Mouse (Mus musculus) thymus, adult 2 months (tissue): ENCODE results near the gene Shb. TPM values are rescaled to one million over a fixed set of nuclear protein-coding genes. Genes with fewer than 3 reads are reported as not detected.

Experiments
- DNase-seq: peaks from one replicate; pipeline ENCODE4 v3.0.0; 2021
- H3K27ac ChIP-seq: fragments of 200-500 bp; 2 replicates; pipeline ENCODE4 v1.5.1; 2012; ENCODE audit warnings: low read length, control low read depth; ENCODE audit not compliant: control insufficient read depth, insufficient read depth
- H3K27me3 ChIP-seq: fragments of 200-500 bp; 2 replicates; pipeline ENCODE4 v1.6.1; 2012; ENCODE audit warnings: mild to moderate bottlenecking, low read length, moderate library complexity, mixed read lengths; ENCODE audit not compliant: control insufficient read depth, insufficient read depth
- H3K36me3 ChIP-seq: fragments of 200-500 bp; 2 replicates; pipeline ENCODE4 v1.6.1; 2012; ENCODE audit warnings: mild to moderate bottlenecking, low read length, moderate library complexity; ENCODE audit not compliant: control insufficient read depth, insufficient read depth
- H3K4me1 ChIP-seq: fragments of 200-500 bp; replicated peaks from 2 replicates; pipeline ENCODE4 v1.6.1; 2012; ENCODE audit warnings: low read length; ENCODE audit not compliant: control insufficient read depth, insufficient read depth
- H3K4me3 ChIP-seq: fragments of 200-500 bp; 2 replicates; pipeline ENCODE4 v1.5.1; 2012; ENCODE audit warnings: mild to moderate bottlenecking, low read length, control low read depth, moderate library complexity; ENCODE audit not compliant: control insufficient read depth, insufficient read depth
- CTCF ChIP-seq: fragments of 200-500 bp; IDR thresholded peaks from 2 replicates; pipeline ENCODE4 v1.5.1; 2012; ENCODE audit warnings: mild to moderate bottlenecking, control low read depth, low read length, moderate library complexity, borderline replicate concordance; ENCODE audit not compliant: control insufficient read depth, poor library complexity, insufficient read depth; ENCODE audit errors: extremely low read depth
- POLR2A ChIP-seq: fragments of 200-500 bp; IDR thresholded peaks from 2 replicates; pipeline ENCODE4 v1.6.1; 2012; ENCODE audit warnings: mild to moderate bottlenecking, low read length, control low read depth, moderate library complexity; ENCODE audit not compliant: control insufficient read depth, poor library complexity, insufficient read depth; ENCODE audit errors: extremely low read depth
- WGBS: fragments of 180-500 bp; shearing (Covaris S2); methylation state at CpG from one replicate; pipeline ENCODE4 v1.1.7; 2018; 5-methylcytosine and 5-hydroxymethylcytosine counted together
- polyA plus RNA-seq: library from polyadenylated mRNA; depleted of rRNA; stranded (reverse); fragments of >200 nt; gene quantifications from 2 replicates; pipeline ENCODE4 v1.2.3, GENCODE M21; 2012

Gene Shb
- polyA plus RNA-seq, 1 experiment, result 14.5 TPM

GRCm38 (mm10) chr4:45522956-45523355 is 9.3 kb downstream of the Shb start:
- no peak for DNase-seq
- H3K27ac ChIP-seq, result no peak overlapping the region
- no peaks in the 10 kb centered on the region for H3K27me3 ChIP-seq
- no peaks in the 10 kb centered on the region for H3K4me1 ChIP-seq
- H3K4me3 ChIP-seq, result no peak overlapping the region
- TF ChIP-seq CTCF (no peak), POLR2A (no peak)
- no peaks in the 10 kb centered on the region for H3K36me3 ChIP-seq

- no peak for TF ChIP-seq POLR2A
- TF ChIP-seq CTCF, result no peak
- Histone ChIP-seq H3K27ac (no peak overlapping the region), H3K4me3 (no peak overlapping the region), H3K36me3 (no peaks in the 10 kb centered on the region), H3K4me1 (no peaks in the 10 kb centered on the region), H3K27me3 (no peaks in the 10 kb centered on the region)
- 98% methylated on average over 4 of the region's 4 CpGs for WGBS
- no peak for DNase-seq
These were observed 9.7 kb downstream of the Shb start for GRCm38 (mm10) chr4:45522583-45522900.

GRCm38 (mm10) chr4:45521705-45522582 is 10.3 kb downstream of the Shb start:
- H3K27me3 ChIP-seq, result no peaks in the 10 kb centered on the region
- no peak overlapping the region for H3K4me3 ChIP-seq
- no peaks in the 10 kb centered on the region for H3K36me3 ChIP-seq
- no peaks in the 10 kb centered on the region for H3K4me1 ChIP-seq
- no peak for TF ChIP-seq CTCF
- no peak for TF ChIP-seq POLR2A
- H3K27ac ChIP-seq, result no peak overlapping the region
- no peak for DNase-seq
- WGBS, result 91% methylated on average over 9 of the region's 9 CpGs

- H3K4me1 ChIP-seq, result no peaks in the 10 kb centered on the region
- no peak overlapping the region for H3K27ac ChIP-seq
- no peak overlapping the region for H3K4me3 ChIP-seq
- WGBS, result 37% methylated on average over 8 of the region's 8 CpGs
- TF ChIP-seq POLR2A (no peak), CTCF (no peak)
- no peaks in the 10 kb centered on the region for H3K36me3 ChIP-seq
- DNase-seq, result no peak
- no peaks in the 10 kb centered on the region for H3K27me3 ChIP-seq
These were observed 11.9 kb downstream of the Shb start for GRCm38 (mm10) chr4:45520375-45520774.

- 93% methylated on average over 4 of the region's 4 CpGs for WGBS
- no peak overlapping the region for H3K4me3 ChIP-seq
- H3K4me1 ChIP-seq, result peaks cover 11% of the 10 kb centered on the region
- no peak overlapping the region for H3K27ac ChIP-seq
- H3K27me3 ChIP-seq, result no peaks in the 10 kb centered on the region
- TF ChIP-seq CTCF (no peak), POLR2A (no peak)
- H3K36me3 ChIP-seq, result no peaks in the 10 kb centered on the region
- DNase-seq, result no peak
These were observed 14.9 kb downstream of the Shb start for GRCm38 (mm10) chr4:45517399-45517798.

GRCm38 (mm10) chr4:45515894-45516293 is 16.4 kb downstream of the Shb start:
- Histone ChIP-seq H3K36me3 (no peaks in the 10 kb centered on the region), H3K27me3 (no peaks in the 10 kb centered on the region), H3K4me3 (no peak overlapping the region), H3K27ac (no peak overlapping the region), H3K4me1 (peaks cover 11% of the 10 kb centered on the region)
- TF ChIP-seq CTCF, result no peak
- no peak for TF ChIP-seq POLR2A
- DNase-seq, result no peak
- 89% methylated on average over 4 of the region's 4 CpGs for WGBS
